In genomic region chr4:99612609-99613350, GRCm38 (mm10) we compare ENCODE assay signal across 33 mouse cellular contexts. TPM values are rescaled to one million over a fixed set of nuclear protein-coding genes. Genes with fewer than 3 reads are reported as not detected.
DNase-seq lines count a peak whose midpoint lies in the region; TF ChIP-seq lines count a peak whose summit lies in the region.
"Had no signal": no experiment of that assay in that cellular context is flagged by ENCODE, and none has a peak within 500 bp of the region (broad histone marks: within the 10 kb centered on the region; RNA-seq: fewer than 3 reads in every experiment).

No protein-coding gene starts in this region.

- no peaks in the 10 kb centered on the region for H3K27me3 ChIP-seq in heart, embryonic 10.5 days (ENCODE audit: insufficient read depth, poor library complexity, severe bottlenecking)
- H3K27me3 ChIP-seq in heart, adult 2 months (ENCODE audit: control insufficient read depth, insufficient read depth, low read length) = no peaks in the 10 kb centered on the region
- H3K27me3 ChIP-seq: hindbrain, embryonic 15.5 days; kidney, embryonic 15.5 days; limb, embryonic 12.5 days; liver, embryonic 15.5 days; neural tube, embryonic 12.5 days had no signal

- intact Hi-C loops in heart, adult 2 months (cut with DNase I) = loop anchor here (5.0 kb wide), 1 partner anchor 40 kb away; no protein-coding TSS in a partner anchor

- no peak for TF ChIP-seq CTCF in heart, adult 2 months (IDR thresholded peaks at IDR 0.05)

- peak; percentile 7 to 35 for DNase-seq in adrenal gland, adult (ENCODE audit: inconsistent age in 2 of 2, low spot score in 1 of 2)
- DNase-seq in adrenal gland, adult 8-10 months = no peak
- DNase-seq in heart, embryonic 10.5 days (ENCODE audit: low spot score) = peak; percentile 58
- DNase-seq in heart, adult 8-10 months (ENCODE audit: low spot score) = no peak
- DNase-seq in heart, postnatal 4 days = peak; percentile 27
- DNase-seq in heart, adult 2 months = no peak
- no peak for DNase-seq in thymus, postnatal 10 days (ENCODE audit: low spot score in 2 of 2)
- DNase-seq in thymus, postnatal 14 days = no peak
- DNase-seq: cerebellum, adult 11 months; cerebellum, adult 9-10 months; cerebellum, postnatal 36 days; gastrocnemius, postnatal 25 days; kidney, adult 11 months; kidney, postnatal 25 days; lung, embryonic 14.5 days; lung, postnatal 14 days; right cerebral cortex, adult 18-20 months; spleen, adult 18-20 months; thymus, postnatal 36 days had no signal

- no peaks in the 10 kb centered on the region for H3K36me3 ChIP-seq in heart, embryonic 10.5 days
- no peaks in the 10 kb centered on the region for H3K36me3 ChIP-seq in heart, adult 2 months (ENCODE audit: control insufficient read depth, insufficient read depth, low read length)
- H3K36me3 ChIP-seq: hindbrain, embryonic 10.5 days; hindbrain, embryonic 15.5 days; kidney, embryonic 15.5 days; limb, embryonic 12.5 days; liver, embryonic 15.5 days; neural tube, embryonic 12.5 days had no signal

- H3K4me3 ChIP-seq in heart, embryonic 10.5 days = no peak overlapping the region
- no peak overlapping the region for H3K4me3 ChIP-seq in heart, adult 2 months
- H3K4me3 ChIP-seq: forebrain, embryonic 13.5 days; hindbrain, embryonic 10.5 days; hindbrain, embryonic 15.5 days; kidney, embryonic 15.5 days; left cerebral cortex, adult 2 months; limb, embryonic 12.5 days; liver, embryonic 15.5 days; neural tube, embryonic 12.5 days had no signal

- H3K9me3 ChIP-seq in heart, embryonic 10.5 days = no peaks in the 10 kb centered on the region
- H3K9me3 ChIP-seq: forebrain, embryonic 13.5 days; hindbrain, embryonic 10.5 days; hindbrain, embryonic 15.5 days; kidney, embryonic 15.5 days; limb, embryonic 12.5 days; liver, embryonic 15.5 days; neural tube, embryonic 12.5 days had no signal

- TF ChIP-seq POLR2A in heart, adult 2 months (IDR thresholded peaks at IDR 0.05; ENCODE audit: insufficient read depth, low read depth, low read length) = no peak

- no peaks in the 10 kb centered on the region for H3K4me1 ChIP-seq in heart, embryonic 10.5 days
- H3K4me1 ChIP-seq in heart, adult 2 months (ENCODE audit: control insufficient read depth, insufficient read depth, low read length) = no peaks in the 10 kb centered on the region
- H3K4me1 ChIP-seq: forebrain, embryonic 13.5 days; hindbrain, embryonic 10.5 days; hindbrain, embryonic 15.5 days; kidney, embryonic 15.5 days; limb, embryonic 12.5 days; liver, embryonic 15.5 days; neural tube, embryonic 12.5 days had no signal

- H3K27ac ChIP-seq in heart, embryonic 10.5 days = no peak overlapping the region
- H3K27ac ChIP-seq in heart, adult 2 months = no peak overlapping the region
- H3K27ac ChIP-seq: forebrain, embryonic 13.5 days; hindbrain, embryonic 10.5 days; hindbrain, embryonic 15.5 days; kidney, embryonic 15.5 days; left cerebral cortex, adult 2 months; limb, embryonic 12.5 days; liver, embryonic 15.5 days; neural tube, embryonic 12.5 days had no signal

- no peaks in the 10 kb centered on the region for H3K79me2 ChIP-seq in heart, adult 2 months (replicated peaks; ENCODE audit: control insufficient read depth, insufficient read depth, low read length)

- H3K9ac ChIP-seq in heart, adult 2 months (ENCODE audit: low read depth, low read length) = no peak overlapping the region
- H3K9ac ChIP-seq: forebrain, embryonic 13.5 days; hindbrain, embryonic 15.5 days; kidney, embryonic 15.5 days; limb, embryonic 12.5 days; liver, embryonic 15.5 days; lung, embryonic 14.5 days; neural tube, embryonic 12.5 days had no signal

- WGBS in heart, embryonic 10.5 days = 74% methylated on average over 12 of the region's 12 CpGs
- 52% methylated on average over 12 of the region's 12 CpGs for WGBS in heart, adult 2 months

- TF ChIP-seq EP300 in heart, adult 2 months (IDR thresholded peaks at IDR 0.05; ENCODE audit: insufficient read depth, low read depth, low read length) = no peak

RNA-seq across cellular contexts. Expression of gene Foxd3, which starts 43.3 kb away (rescaled TPM):
- under 1 TPM; 0.21 to 0.86 (median 0.60) TPM for total RNA-seq in adrenal gland, adult 8-10 months (2022)
- 0.18 TPM in 1 of 2 replicates, not detected in the other for polyA plus RNA-seq in heart, embryonic 10.5 days (2016; fragmentation: Nextera tagmentation; extraction: Ambion mirVana)
- under 1 TPM; 0.34 to 0.69 (median 0.41) TPM for total RNA-seq in heart, adult 8-10 months (2022)
- under 1 TPM; 0.25 to 0.26 TPM for total RNA-seq in heart, postnatal 4 days (2021)
- total RNA-seq in heart, adult 2 months (2021) = under 1 TPM; 0.27 to 0.86 TPM
- 0.59 and 0.62 TPM in 2 replicates for polyA plus RNA-seq in heart, adult 2 months (2012; rRNA removed)
- total RNA-seq: layer of hippocampus, adult 18-20 months; layer of hippocampus, postnatal 14 days; left cerebral cortex, adult 2 months; left cerebral cortex, postnatal 25 days; liver, adult 2 months had no signal
- polyA plus RNA-seq: CD4-positive, CD25-positive, alpha-beta regulatory T cell, adult 4 months; forebrain, embryonic 13.5 days; inflammation-experienced regulatory T-cells, adult 6 months; liver, adult 2 months; liver, embryonic 15.5 days; lung, embryonic 14.5 days had no signal

Comparison
In these comparisons a context has a peak if more than half of its experiments do, and no peak if none do; other contexts are left out.
1. DNase-seq: peak in adrenal gland, adult (2 of 2), heart, embryonic 10.5 days (single experiment) and heart, postnatal 4 days (single experiment); none in adrenal gland, adult 8-10 months (single experiment), heart, adult 8-10 months (single experiment), heart, adult 2 months (0 of 2), thymus, postnatal 10 days (0 of 2) and thymus, postnatal 14 days (single experiment).